Mouse (Mus musculus) fibroblast of lung, adult 2 months (primary cell): ENCODE data around the gene Gm27021.

Source experiments
- DNase-seq: peaks from one replicate; pipeline ENCODE4 v3.0.0-alpha.2; 2011; ENCODE audit warnings: low read depth

The Gm27021 gene

GRCm38 (mm10) chr8:120667561-120668373, at the start of gene Gm27021, which contains the start of gene Cox4i1:
Gm27021 (minus strand) TSS chr8:120668079.
Cox4i1 (plus strand) TSS chr8:120668222.
- no peak for DNase-seq

DNA sequence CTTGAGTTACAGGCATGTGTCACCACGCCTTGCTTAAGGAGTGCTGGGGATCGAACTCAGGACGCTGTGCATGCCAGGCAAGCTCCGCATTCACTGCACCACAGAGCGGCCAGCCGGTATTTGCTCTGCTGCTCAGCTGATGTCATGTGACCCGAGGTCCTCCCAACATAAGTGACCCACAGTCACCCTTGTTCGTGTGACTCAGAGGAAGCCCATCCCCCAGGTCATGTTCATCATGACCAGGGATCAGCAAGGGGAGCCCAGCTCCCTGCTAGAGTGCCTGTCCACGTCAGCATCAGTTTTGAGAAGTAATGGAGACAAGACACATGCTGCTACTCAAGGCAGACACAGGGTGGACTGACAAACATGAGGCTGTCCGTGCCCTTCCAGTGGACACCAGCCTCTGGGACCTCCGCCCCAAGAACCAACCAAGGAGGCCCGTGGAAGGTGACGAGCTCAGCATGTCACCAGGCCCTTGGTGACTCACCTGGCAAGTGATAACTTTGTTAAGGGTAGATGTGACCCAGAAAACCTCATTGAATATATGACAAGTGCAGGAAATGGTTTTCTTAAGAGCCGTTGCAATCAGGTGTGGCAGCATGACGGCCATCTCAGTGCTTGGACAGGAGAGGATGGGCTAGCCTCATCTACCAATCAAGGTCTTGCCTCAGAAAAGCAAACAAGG, 48.3 kb upstream of the Gm27021 start:
- no peak for DNase-seq

DNA sequence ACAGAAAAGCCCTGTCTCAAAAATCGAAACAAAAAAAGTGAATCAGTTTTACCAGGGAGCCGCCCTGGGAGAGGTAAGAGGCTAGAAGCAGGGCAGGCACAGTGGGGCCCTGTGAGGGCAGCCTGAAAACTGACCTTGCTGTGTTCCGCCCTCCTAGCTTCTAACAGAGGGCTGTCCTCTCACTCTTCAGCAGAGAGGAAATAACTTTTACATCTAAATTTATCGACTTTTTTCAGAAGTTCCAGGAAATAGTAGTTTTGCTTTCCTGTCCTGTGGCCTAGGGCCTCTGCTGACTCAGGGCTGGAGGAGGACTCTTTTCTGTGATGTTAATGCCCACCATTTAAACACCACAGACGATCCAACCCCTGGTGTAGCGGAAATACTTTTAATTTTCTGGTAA, 47.3 kb upstream of the Gm27021 start:
- DNase-seq = no peak

DNA sequence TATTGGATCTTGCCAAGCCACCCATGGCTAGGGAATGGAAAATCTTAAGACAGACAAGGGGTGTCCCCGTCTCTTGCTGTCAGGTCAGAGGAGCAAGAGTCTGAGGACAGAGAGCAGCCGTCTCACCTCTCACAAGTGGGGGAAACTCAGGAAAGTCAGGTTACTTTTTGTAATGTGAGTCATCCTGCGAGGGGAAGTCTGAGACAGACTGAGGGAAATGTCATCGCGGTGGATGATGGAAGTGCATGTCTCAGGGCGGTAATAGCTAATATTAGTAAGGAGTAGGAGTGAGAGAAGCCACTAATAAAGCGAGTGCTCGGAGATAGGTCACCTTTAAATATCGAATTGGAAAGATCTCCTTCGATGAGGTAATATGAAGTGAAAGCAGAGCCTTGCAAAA, 41.3 kb upstream of the Gm27021 start:
- no peak for DNase-seq

GRCm38 (mm10) chr8:120706193-120706592, 38.3 kb upstream of the Gm27021 start:
- no peak for DNase-seq

DNA sequence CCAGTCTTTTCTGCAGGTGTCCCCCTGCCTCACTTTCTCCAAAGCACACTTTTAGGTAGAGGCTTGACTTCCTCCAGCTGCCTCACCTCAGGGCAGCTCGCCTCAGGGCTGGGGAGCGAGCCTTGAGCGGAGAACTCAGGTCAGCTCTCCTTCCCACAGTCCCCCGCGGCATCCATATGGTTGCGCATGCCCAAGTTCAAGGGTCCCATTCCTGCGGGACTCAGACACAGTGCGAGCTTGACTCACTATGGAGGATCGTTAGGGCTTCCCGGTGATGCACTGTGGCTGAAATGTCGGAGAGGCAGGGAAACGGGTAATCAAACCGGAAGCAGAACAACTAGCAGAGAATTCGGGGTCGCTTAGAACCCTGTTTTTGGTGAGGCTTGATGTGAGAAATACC, 37.3 kb upstream of the Gm27021 start:
- DNase-seq = no peak

GRCm38 (mm10) chr8:120704203-120704602, 36.3 kb upstream of the Gm27021 start:
- DNase-seq = no peak

DNA sequence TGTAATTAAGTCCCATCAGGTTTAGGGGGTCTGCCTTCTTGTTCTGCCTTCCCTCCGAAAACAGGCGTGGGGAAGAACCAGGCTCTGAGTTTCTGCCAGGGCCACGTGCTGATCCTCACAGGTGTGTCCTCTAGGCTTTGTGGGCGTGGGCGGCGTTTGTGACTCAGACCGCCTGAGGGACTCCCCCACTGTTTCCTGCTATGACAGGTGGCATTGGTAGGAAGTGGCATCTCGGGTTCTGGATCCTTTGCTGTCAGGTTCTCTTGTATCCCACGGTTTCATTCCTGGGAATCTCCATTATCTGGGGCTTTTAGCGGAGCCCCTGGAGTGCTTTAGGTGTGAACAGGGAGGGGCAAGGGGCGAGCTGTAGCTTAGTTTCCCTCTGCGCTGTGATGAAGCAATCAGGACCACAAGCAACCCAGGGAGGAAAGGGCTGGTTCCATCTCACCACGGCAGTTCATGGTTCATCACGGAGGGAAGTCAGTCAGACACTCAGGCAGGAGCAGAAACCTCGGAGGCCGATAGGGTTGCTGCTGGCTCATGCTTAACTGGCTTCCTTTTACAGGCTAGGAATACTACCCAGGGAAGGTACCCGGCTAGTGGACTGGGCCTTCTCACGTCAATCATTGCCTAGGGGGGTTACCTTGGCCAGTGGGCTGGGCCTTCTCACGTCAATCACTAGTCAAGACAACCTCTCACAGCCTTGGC, 34.0 kb upstream of the Gm27021 start:
- DNase-seq = no peak

DNA sequence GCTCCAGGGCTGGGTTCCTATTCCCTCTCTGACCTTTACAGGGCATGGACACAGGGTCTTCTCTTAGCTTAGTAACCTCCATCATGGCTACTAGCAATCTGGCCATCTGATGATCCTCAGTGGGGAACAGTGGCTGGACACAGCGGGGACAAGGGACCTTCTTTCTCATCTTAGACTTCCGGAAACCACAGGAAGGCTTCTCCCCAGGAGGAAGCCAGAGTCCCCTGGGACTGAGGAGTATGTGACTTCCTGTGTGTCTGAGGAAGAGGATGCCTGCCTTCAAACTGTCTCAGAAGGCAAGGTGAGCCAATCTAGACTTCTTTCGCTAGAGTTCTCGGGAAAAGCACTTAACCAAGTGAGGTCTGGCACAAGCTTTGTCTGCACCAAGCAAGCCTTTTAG, 32.2 kb upstream of the Gm27021 start:
- no peak for DNase-seq

DNA sequence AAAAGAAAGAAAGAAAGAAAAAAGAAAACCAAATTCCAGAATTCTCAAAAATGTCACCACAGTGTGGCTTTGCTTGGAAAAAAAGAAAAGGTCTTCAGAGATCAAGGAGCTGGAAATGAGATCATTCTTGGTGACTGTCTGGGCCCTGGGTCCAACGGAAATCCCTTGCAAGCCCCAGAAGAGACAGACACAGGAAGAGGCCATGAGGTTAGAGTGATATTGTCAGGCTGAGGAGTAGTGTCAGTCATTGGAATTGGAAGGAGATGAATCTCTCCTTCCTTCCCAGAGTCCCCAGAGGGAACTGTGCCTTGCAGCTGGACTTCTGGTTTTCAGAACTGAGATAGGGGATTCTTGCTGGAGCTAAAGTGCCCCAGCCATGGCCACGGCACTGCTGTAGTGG, 31.7 kb upstream of the Gm27021 start:
- no peak for DNase-seq

GRCm38 (mm10) chr8:120699079-120699478, 31.2 kb upstream of the Gm27021 start:
- no peak for DNase-seq

GRCm38 (mm10) chr8:120698426-120698825, 30.5 kb upstream of the Gm27021 start:
- DNase-seq = no peak

GRCm38 (mm10) chr8:120697979-120698272, 30.0 kb upstream of the Gm27021 start:
- no peak for DNase-seq

DNA sequence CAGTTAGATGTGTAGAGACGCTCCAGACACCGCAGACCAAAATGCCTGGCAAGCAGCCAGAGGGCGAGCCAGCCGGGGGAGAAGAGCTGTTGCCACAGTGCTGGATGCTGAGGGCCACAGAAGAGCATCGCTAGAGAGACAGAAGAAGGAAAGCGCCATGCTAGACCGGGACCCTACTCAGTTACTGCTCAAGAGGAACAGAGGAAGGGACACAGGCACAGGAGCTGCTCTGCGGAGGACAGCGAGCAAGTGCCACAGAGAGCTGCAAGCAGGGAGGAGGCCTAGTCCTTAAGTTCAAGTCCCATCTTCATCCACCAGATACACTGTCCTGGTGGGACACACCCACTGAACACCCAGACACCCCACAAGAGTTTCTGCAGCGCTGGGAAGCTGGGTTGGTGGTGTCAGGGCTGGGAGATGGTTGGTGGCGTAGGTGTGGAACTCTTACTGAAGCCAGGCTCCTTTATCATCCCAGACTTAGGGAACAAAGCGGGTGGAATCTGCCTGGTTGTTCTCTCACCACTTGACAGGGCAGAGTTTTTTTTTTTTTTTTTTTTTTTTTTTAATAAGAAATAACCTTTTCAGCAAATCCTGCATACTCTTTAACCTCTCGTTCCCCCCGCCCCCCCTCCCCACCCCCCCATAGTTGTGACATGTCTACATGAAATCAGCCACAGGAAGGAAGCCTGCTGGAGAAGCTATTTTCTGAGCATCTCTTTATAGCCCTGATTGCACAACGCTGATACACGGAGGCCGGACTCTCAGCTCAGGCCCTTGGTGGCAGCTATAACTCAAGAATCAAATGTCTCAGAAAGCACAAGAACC, 29.5 kb upstream of the Gm27021 start:
- no peak for DNase-seq

GRCm38 (mm10) chr8:120696401-120697153, 28.7 kb upstream of the Gm27021 start:
- DNase-seq = no peak

DNA sequence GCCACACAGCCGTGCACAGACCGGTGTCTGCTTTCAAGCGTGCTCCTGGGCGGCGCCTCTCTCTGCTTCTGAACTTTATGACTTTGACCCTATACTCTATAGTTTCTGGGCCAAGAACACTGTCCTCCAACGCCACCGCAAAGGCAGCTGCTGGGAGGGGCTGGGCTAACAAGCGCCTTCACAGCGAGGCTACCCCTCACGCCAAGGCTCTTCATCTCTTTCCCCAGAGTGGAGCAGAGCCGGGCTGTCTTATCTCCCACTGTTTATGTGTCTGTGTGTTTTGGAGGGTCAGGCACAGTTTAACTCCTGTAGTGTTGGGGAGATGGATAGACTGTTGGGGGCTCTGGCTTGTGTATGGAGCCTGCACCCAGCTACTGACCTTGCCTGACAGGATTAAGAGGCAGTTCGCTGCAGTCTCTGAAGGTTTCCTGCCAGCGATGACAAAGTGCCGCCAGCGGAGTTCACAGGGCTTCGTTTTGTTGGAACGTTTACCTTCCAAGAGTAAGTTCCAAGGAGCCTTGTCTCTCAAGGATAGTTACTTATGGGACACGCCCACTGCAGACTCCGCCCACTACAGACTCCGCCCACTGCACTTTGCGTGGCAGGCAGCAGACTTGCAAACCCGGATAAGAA, 26.1 kb upstream of the Gm27021 start:
- no peak for DNase-seq

DNA sequence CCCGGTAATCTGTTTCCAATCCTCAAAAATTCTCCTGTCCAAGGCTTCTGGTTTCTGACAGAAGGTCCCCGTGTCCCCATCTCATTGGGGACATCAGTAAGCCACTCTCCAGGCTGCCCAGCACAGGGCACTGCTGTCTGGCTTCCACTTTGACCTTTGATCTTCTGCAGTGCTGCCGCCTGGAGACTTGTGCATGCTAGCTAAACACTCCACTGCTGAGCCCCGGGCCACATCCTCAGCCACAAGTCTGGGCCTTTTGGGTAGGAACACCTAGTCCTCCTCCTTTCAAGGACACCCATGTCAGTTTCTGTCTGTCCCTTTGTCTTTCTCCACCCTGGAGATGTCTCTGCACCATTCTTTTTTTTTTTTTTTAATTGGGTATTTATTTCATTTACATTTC, 25.1 kb upstream of the Gm27021 start:
- DNase-seq = no peak

DNA sequence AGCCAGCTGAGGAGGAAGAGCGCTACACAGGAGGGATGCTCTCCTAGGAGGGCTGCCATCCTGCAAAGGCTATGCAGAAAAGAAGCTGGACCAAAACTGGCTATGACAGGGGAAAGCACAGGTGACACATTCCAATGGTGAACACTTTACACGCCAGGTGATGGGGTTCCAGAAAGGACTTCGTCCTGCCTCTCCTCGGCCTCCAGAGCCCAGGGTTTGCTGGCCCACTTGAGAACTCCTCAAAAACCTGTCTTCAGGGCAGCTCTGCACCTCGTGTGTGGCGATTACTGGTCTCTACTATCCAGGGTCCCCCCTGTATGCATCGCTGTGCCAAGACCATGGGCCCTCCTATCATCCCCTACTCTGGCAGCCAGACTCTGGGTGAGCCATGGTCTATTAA, 20.6 kb upstream of the Gm27021 start:
- no peak for DNase-seq

- DNase-seq = no peak
Measured at GRCm38 (mm10) chr8:120687786-120688185, 19.9 kb upstream of the Gm27021 start.

DNA sequence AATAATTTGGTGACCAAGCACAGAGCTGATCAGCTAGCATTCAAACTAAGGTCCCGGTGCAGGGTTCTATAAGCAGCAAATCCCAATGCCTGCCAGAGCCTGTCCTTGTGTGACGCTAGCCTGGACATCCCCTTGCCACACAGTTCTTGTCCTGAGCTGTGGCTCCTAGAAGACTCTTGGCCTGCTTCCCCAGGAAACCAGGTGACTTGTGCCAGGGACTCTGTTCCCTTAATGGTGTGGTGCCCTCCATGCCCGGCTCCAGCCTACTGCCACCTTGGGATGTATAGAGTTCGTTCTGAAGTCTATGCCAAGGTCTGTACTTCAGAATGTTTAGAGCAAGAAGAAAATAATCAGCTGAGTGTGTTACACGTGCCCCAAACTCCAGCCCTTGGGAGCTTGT, 18.7 kb upstream of the Gm27021 start:
- DNase-seq = no peak

GRCm38 (mm10) chr8:120686051-120686450, 18.2 kb upstream of the Gm27021 start:
- no peak for DNase-seq
